Mouse (Mus musculus) MEL (cell line): Measurements from ENCODE around the gene Fto. TPM values are rescaled to one million over a fixed set of nuclear protein-coding genes. Genes with fewer than 3 reads are reported as not detected.

Source experiments
- DNase-seq: peaks from one replicate; pipeline ENCODE4 v3.0.0; 2011; ENCODE audit warnings: low read depth, low spot score
- H3K27ac ChIP-seq: 2 replicates; pipeline ENCODE4 v1.5.1; 2012; ENCODE audit warnings: low read depth, mild to moderate bottlenecking, control low read depth, low read length, moderate library complexity; ENCODE audit not compliant: control insufficient read depth
- H3K27me3 ChIP-seq, 2 experiments: fragments of 150-350 bp in 1 of 2; sonication (generic) in 1 of 2; 2 replicates each; pipeline ENCODE4 v1.6.1; 2012; ENCODE audit warnings: low read length in 2 of 2, mild to moderate bottlenecking in 2 of 2, improper control_type of control experiment in 1 of 2, moderate library complexity in 1 of 2; ENCODE audit not compliant: insufficient read depth in 2 of 2, control insufficient read depth in 1 of 2
- H3K36me3 ChIP-seq, 2 experiments: 2 replicates each; pipeline ENCODE4 v1.6.1; 2012 to 2014; ENCODE audit warnings: low read length in 2 of 2, improper control_type of control experiment in 1 of 2, inconsistent platforms in 1 of 2, mild to moderate bottlenecking in 1 of 2; ENCODE audit not compliant: insufficient read depth in 2 of 2, control insufficient read depth in 1 of 2
- H3K4me1 ChIP-seq, 2 experiments: fragments of 150-350 bp in 1 of 2; sonication (generic) in 1 of 2; 2 replicates each; pipeline ENCODE4 v1.6.1; 2012; ENCODE audit warnings: low read length in 2 of 2, improper control_type of control experiment in 1 of 2, mild to moderate bottlenecking in 1 of 2; ENCODE audit not compliant: insufficient read depth in 2 of 2, control insufficient read depth in 1 of 2
- H3K4me3 ChIP-seq, 2 experiments: fragments of 150-350 bp in 1 of 2; sonication (generic) in 1 of 2; 2 replicates each; pipeline ENCODE4 v1.5.1; 2012; ENCODE audit warnings: low read depth in 2 of 2, low read length in 2 of 2, mild to moderate bottlenecking in 2 of 2, moderate library complexity in 2 of 2, control low read depth in 1 of 2, improper control_type of control experiment in 1 of 2; ENCODE audit not compliant: control insufficient read depth in 1 of 2, insufficient read depth in 1 of 2
- H3K79me2 ChIP-seq: 2 replicates; pipeline ENCODE4 v1.6.1; 2012; ENCODE audit warnings: mild to moderate bottlenecking, low read length, moderate library complexity; ENCODE audit not compliant: control insufficient read depth, poor library complexity, insufficient read depth
- H3K9ac ChIP-seq: 2 replicates; pipeline ENCODE4 v1.6.1; 2012; ENCODE audit warnings: low read depth, mild to moderate bottlenecking, control low read depth, low read length, moderate library complexity; ENCODE audit not compliant: control insufficient read depth, poor library complexity, severe bottlenecking
- H3K9me3 ChIP-seq: fragments of 150-350 bp; sonication (generic); replicated peaks from 2 replicates; pipeline ENCODE4 v1.6.1; 2012; ENCODE audit warnings: mild to moderate bottlenecking, low read length, improper control_type of control experiment, moderate library complexity; ENCODE audit not compliant: insufficient read depth
- CHD1 ChIP-seq: IDR thresholded peaks from 2 replicates; pipeline ENCODE4 v1.6.1; 2012; ENCODE audit warnings: low read depth, mild to moderate bottlenecking, inconsistent platforms, low read length, improper control_type of control experiment
- E2F4 ChIP-seq: IDR thresholded peaks from 2 replicates; pipeline ENCODE4 v1.6.1; 2011; ENCODE audit warnings: low read depth, low read length, improper control_type of control experiment, borderline replicate concordance
- EP300 ChIP-seq, 2 experiments: IDR thresholded peaks; 2 replicates each; pipeline ENCODE4 v1.6.1; 2011; ENCODE audit warnings: improper control_type of control experiment in 2 of 2, low read length in 2 of 2, low read depth in 1 of 2, mild to moderate bottlenecking in 1 of 2
- GABPA ChIP-seq: IDR thresholded peaks from 2 replicates; pipeline ENCODE4 v1.6.1; 2012; ENCODE audit warnings: low read depth, mild to moderate bottlenecking, inconsistent platforms, low read length, improper control_type of control experiment, moderate library complexity
- GATA1 ChIP-seq: IDR thresholded peaks from 2 replicates; pipeline ENCODE4 v1.6.1; 2011; ENCODE audit warnings: low read depth, low read length, improper control_type of control experiment
- HCFC1 ChIP-seq: IDR thresholded peaks from 2 replicates; pipeline ENCODE4 v1.6.1; 2012; ENCODE audit warnings: low read depth, mild to moderate bottlenecking, inconsistent platforms, low read length, improper control_type of control experiment, moderate library complexity
- JUND ChIP-seq: IDR thresholded peaks from 2 replicates; pipeline ENCODE4 v1.6.1; 2011; ENCODE audit warnings: low read depth, mild to moderate bottlenecking, improper control_type of control experiment, low read length
- MAFK ChIP-seq: IDR thresholded peaks from 2 replicates; pipeline ENCODE4 v1.6.1; 2011; ENCODE audit warnings: low read depth, mild to moderate bottlenecking, low read length, improper control_type of control experiment, borderline replicate concordance
- MYB ChIP-seq: IDR thresholded peaks from 2 replicates; pipeline ENCODE4 v1.6.1; 2011; ENCODE audit warnings: mild to moderate bottlenecking, low read depth, low read length, improper control_type of control experiment
- MYC ChIP-seq: IDR thresholded peaks from 2 replicates; pipeline ENCODE4 v1.6.1; 2011; ENCODE audit warnings: low read depth, mild to moderate bottlenecking, low read length, improper control_type of control experiment, moderate library complexity
- NELFE ChIP-seq: IDR thresholded peaks from 2 replicates; pipeline ENCODE4 v1.6.1; 2011; ENCODE audit warnings: low read depth, low read length, improper control_type of control experiment
- RAD21 ChIP-seq: IDR thresholded peaks from 2 replicates; pipeline ENCODE4 v1.6.1; 2011; ENCODE audit warnings: mild to moderate bottlenecking, low read depth, low read length, improper control_type of control experiment
- TBP ChIP-seq: IDR thresholded peaks from 2 replicates; pipeline ENCODE4 v1.8.0; 2011; ENCODE audit warnings: low read depth, low read length, improper control_type of control experiment
- TCF12 ChIP-seq: IDR thresholded peaks from 2 replicates; pipeline ENCODE4 v1.6.1; 2014; ENCODE audit warnings: low read depth, mild to moderate bottlenecking, inconsistent platforms, low read length, improper control_type of control experiment, moderate library complexity
- UBTF ChIP-seq: IDR thresholded peaks from 2 replicates; pipeline ENCODE4 v1.6.1; 2012; ENCODE audit warnings: low read depth, mild to moderate bottlenecking, inconsistent platforms, low read length, improper control_type of control experiment, moderate library complexity, borderline replicate concordance; ENCODE audit not compliant: insufficient read depth
- ZC3H11A ChIP-seq: IDR thresholded peaks from 2 replicates; pipeline ENCODE4 v1.6.1; 2012; ENCODE audit warnings: low read depth, mild to moderate bottlenecking, inconsistent platforms, low read length, improper control_type of control experiment
- ZKSCAN1 ChIP-seq: IDR thresholded peaks from 2 replicates; pipeline ENCODE4 v1.6.1; 2012; ENCODE audit warnings: low read depth, mild to moderate bottlenecking, inconsistent platforms, low read length, improper control_type of control experiment, moderate library complexity
- ZMIZ1 ChIP-seq: IDR thresholded peaks from 2 replicates; pipeline ENCODE4 v1.6.1; 2012; ENCODE audit warnings: low read depth, mild to moderate bottlenecking, inconsistent platforms, low read length, improper control_type of control experiment, moderate library complexity
- polyA plus RNA-seq, 2 experiments: library from polyadenylated mRNA; stranded (reverse) in 1 of 2; unstranded in 1 of 2; fragments of >175 nt in 1 of 2; fragments of >200 nt in 1 of 2; gene quantifications; 2 replicates each; pipeline versions ENCODE4 v1.2.1 to v1.2.4; 2012; ENCODE audit warnings: low replicate concordance in 2 of 2, low read depth in 1 of 2; ENCODE audit not compliant: insufficient read length in 2 of 2, insufficient read depth in 1 of 2, missing spikeins in 1 of 2
- total RNA-seq: library from RNA; depleted of rRNA; stranded (reverse); fragments of 300-350 nt; gene quantifications from 2 replicates; pipeline ENCODE4 v1.2.3, GENCODE M21; 2012

The Fto gene
- total and polyA plus RNA-seq, 3 experiments = 13.5 to 41.1 TPM; not detected in 1

DNA sequence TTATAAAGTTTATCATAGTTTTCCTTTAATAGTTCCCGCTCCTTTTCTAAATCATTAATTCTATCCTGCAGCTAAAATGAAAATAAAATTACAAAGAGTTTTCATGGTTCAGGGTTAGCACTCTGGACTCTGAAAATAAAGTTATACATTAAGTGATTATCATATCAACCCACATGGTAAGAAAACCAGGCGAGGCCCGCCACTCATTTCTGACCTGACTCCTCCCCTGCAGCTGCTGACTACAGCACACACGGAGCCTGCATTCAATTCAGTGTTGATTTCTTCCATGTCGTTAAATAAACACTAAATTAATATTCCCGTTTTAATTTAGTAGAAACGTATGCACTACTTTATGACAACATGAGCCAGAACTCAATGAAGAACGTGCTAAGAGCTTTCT, 27.1 kb upstream of the Fto start:
- TF ChIP-seq ZMIZ1 = no peak
- peaks cover 15 to 31% of the 10 kb centered on the region in 2 experiments for H3K4me1 ChIP-seq
- H3K9ac ChIP-seq = no peak overlapping the region
- no peak for DNase-seq
- no peaks in the 10 kb centered on the region for H3K79me2 ChIP-seq
- no peaks in the 10 kb centered on the region for H3K9me3 ChIP-seq
- no peaks in the 10 kb centered on the region for H3K27me3 ChIP-seq
- H3K4me3 ChIP-seq = no peak overlapping the region
- no peak overlapping the region for H3K27ac ChIP-seq
- peaks cover 0 to 25% of the 10 kb centered on the region in 2 experiments; a peak in 2 of 4 replicates for H3K36me3 ChIP-seq

DNA sequence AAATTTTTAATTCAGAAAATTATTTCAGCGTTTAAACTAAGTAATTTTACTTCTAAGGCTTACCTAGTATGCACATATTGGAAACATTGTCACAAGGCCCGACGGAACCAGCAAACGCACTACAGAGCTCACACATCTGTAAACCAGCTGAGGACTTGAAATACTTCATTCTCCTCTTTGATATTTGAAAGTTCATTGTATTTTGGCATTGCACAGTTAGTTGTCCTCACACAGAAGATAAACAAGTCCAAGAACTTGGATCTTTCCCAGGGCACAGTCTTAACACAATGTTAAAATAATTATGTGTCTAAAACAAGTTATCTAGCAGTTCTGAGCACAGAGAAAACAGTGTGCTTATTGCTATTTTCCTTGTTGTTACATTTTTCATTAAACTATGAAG, 22.7 kb upstream of the Fto start:
- Histone ChIP-seq H3K4me3 (no peak overlapping the region), H3K9me3 (no peaks in the 10 kb centered on the region), H3K27me3 (no peaks in the 10 kb centered on the region), H3K27ac (no peak overlapping the region)
- TF ChIP-seq MYB (no peak), HCFC1 (no peak), MYC (no peak), JUND (no peak), TCF12 (no peak), MAFK (no peak), GATA1 (no peak), E2F4 (no peak)
- TF ChIP-seq, all 39 proteins: peak for 0
- Histone ChIP-seq H3K4me1 (no peaks in the 10 kb centered on the region), H3K9ac (no peak overlapping the region), H3K79me2 (no peaks in the 10 kb centered on the region), H3K36me3 (no peaks in the 10 kb centered on the region)
- no peak for DNase-seq

DNA sequence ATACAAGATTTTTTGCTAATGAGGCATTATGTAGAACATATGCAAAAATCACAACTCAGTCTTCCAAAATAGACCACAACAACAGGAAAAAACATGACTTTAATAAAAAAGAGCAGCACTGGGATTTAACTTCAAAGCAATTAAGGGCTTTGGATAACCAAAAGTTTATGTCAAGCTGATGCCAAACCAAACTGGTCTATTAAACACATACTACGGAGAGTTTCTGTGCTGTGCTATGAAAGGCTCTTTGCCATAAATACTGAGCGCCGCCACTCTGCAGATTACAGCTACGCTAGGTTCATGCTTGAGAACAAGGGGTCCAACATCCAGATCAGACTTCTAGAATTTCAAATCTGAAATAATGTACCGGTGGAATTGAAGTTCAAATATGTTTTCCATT, 17.5 kb upstream of the Fto start:
- H3K27ac ChIP-seq = no peak overlapping the region
- no peak overlapping the region for H3K9ac ChIP-seq
- H3K79me2 ChIP-seq = no peaks in the 10 kb centered on the region
- no peaks in the 10 kb centered on the region for H3K9me3 ChIP-seq
- H3K4me1 ChIP-seq = peaks cover 0 to 7% of the 10 kb centered on the region in 2 experiments; a peak in 2 of 4 replicates
- TF ChIP-seq NELFE = no peak
- no peak for TF ChIP-seq GABPA
- TF ChIP-seq TBP = no peak
- no peak for TF ChIP-seq EP300 (IDR thresholded peaks at IDR 0.05; ENCODE audit: low read depth in 1 of 2, low read length in 2 of 2)
- TF ChIP-seq CHD1 = no peak
- TF ChIP-seq ZC3H11A = no peak
- TF ChIP-seq UBTF = no peak
- TF ChIP-seq ZKSCAN1 = no peak
- no peak for TF ChIP-seq GATA1
- TF ChIP-seq RAD21 = no peak
- no peak for DNase-seq
- H3K27me3 ChIP-seq = no peaks in the 10 kb centered on the region
- H3K4me3 ChIP-seq = no peak overlapping the region
- peaks cover 2 to 5% of the 10 kb centered on the region in 2 experiments; a peak in 3 of 4 replicates for H3K36me3 ChIP-seq
